Mouse (Mus musculus) spleen, postnatal 14 days (tissue): ENCODE measurements at regions not wholly inside any gene's neighbourhood (a gene's known extent, or its start where the extent isn't known, plus 50 kb on each side); places are given as distances from the start of the nearest gene placed in this dataset.

ENCODE experiments used
- DNase-seq, 2 experiments: peaks; one replicate each; pipeline ENCODE4 v3.0.0; 2021 to 2022; ENCODE audit warnings: low spot score in 2 of 2

DNA sequence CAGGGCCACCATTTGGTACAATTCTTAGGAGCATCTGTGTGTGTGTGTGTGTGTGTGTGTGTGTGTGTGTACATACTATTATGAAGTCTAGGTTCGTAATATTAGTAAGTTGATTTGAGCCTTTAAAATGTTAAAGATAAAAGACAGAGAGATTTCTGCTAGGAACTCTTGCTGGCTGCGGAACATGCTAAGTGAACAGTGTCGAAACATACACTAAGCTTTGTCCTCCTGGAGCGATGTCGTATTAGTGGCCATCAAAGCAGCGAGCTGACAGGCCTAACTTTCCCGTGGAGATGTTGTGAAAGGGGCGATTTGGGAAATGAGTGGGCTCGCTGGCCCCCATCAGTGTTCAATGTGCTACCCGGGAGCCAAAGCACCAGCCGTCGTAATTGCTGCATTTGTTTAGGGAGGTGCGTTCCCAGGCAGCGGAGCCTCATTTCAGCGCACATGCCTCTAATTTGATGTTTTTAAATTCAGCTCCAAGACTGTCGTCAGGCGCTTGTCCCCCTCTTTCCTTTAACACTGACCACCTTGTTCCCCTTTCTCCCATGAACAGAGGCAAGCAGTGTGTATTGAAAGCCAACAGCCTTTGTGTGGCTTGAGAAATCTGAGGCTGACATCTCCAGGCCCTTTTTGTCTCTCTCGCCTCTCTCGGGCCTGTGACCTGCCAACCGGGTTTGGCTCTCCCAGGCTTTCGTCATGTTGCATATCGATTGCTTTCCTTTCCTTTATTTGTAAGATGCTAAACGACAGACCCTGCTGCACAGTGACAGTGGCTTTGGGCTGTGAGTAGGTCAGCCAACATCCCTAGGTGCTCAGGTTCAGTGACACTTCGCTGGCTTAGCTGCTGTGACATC, 426.3 kb downstream of the Sorl1 start:
- DNase-seq = no peak

DNA sequence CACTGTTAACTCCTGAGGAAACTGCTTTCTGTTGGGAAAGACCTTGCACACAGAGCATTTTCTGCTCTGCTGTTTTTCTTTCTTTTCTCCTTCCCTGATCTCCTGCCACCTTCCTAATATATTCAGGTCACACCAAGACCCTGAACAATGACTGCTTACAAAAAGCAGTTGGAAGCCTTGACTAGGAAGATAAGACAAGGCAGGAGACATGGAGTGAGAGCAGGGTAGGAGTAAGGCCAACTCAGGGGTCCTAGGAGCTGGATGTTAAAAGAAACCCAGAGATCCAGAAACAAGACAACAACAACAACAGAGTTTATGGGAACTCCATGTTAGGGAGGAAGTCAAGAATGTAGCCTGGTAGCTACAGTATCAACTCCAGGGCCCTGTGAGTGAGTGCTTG, 426.9 kb downstream of the Sorl1 start:
- no peak for DNase-seq

DNA sequence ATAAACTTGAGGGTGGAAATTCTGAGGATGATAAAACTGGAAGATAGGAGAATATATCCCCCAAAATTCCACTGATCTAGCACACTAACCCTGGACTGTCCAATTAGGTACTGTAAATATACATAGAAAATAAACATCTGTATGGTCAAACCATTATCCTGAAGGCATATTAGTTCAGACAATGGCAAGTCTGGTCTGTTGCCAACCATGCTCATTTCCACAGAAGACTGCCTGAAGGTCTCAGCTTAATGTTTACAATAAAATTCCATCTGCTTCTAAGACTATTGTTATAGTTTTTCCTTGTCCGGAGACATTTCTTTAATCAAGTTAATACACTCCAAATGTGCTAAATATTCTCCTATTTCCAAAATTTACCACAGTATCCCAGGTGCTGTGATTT, 441.2 kb downstream of the Sorl1 start:
- no peak for DNase-seq

DNA sequence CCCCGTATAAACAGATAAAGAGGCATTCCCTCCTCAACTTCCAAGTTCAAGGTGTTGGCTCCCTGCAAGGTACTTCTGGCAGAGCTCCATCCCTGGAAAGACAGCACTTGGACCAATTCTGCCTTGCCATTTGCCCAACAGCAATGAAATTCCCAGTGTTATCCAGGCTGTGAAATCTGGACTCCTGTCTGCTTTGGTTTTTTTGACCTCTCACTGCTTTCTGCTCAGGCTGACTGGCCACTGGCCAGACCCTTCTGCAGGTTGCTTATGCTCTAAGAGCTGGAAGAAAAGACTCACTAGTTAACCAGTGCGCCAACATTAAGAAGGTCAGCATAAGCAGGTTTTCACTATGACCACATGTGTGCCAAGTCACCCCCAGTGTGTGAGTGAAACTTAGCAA, 448.4 kb downstream of the Sorl1 start:
- no peak for DNase-seq

DNA sequence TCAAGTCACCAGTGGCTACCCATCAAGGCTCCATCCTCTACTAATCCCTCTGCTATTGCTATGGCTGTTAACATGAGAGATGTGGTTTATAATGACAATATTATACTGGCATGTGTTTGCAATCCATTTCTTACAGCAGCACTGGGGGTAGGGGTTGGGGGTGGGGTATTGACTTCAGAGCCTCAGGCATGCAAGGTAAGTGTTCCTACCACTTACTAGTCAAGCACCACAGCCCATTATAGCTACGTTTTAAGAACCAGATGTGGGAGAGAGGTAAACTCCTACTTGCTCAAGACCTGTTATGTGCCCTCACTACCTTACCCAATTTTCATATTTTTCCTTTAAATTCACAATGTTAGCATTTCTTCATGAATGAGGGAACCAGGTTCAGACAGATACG, 451.1 kb downstream of the Sorl1 start:
- no peak for DNase-seq

DNA sequence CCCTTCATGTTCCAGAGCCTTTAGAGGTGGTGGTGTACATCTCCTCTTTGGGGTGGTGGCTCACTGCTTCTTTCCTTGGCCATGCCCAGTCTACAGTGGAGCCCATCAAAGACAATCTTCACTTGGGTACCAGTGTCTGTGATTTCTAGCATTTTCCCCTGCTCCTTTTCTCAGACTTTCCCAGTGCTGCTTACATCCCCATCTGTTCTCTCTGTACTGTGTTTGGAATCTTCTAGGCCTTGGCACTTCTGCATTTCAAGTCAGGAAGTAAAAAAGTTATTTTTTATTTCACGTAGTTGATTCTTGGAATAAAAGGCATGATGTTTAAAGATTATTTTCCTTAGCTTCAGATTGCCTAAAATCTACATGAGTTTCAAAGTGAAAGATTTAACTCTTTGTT, 455.4 kb downstream of the Sorl1 start:
- DNase-seq = no peak

DNA sequence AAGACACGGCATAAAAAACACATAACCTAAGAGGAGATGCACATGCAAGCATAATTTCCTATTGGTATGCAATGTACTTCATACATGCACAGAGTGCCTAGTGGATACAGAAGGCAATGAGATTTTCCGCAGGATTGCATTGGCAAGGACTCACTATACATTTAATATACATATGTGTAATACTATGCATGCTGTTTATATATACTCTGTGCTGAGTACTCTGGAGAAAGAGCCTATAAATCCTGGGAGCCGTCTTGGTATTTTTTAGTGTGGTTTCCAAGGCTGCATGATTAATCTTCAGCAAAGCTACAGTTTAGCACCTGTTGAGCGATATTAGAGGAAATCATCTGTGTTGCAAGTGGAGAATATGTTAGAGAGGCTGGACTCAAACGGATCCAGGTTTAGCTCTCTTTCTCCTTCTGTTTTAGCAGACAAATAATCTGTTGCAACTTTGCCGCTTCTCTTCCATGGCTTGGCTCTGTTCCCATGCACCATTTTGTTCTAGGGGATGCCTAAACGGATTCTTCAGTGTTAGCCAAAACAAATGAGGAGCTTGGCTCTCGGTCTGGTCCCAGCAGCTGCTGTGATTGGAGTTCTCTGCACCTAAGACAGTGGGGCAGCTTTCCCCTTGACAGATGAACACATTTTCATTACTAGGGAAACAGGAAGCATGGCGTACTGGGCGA, 459.0 kb downstream of the Sorl1 start:
- no peak for DNase-seq

DNA sequence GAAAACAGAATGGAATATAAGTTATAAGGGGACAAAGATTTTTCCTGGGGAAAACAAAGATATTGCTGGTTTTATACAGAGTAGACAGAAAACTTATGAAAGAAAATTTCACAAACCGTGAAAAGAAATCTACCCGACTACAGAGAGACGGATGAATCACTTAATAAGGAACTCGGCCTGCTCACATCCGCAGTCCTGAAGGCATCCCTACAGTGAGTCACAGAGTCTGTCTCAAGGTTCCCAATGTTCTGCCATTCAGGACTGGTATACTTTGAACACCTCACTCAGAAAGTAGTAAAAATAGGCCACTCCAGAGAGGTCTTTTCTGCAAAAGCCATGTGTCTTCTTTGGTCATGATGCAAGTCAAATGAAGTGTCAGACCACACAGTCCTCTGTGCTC, 463.5 kb downstream of the Sorl1 start:
- DNase-seq = no peak

DNA sequence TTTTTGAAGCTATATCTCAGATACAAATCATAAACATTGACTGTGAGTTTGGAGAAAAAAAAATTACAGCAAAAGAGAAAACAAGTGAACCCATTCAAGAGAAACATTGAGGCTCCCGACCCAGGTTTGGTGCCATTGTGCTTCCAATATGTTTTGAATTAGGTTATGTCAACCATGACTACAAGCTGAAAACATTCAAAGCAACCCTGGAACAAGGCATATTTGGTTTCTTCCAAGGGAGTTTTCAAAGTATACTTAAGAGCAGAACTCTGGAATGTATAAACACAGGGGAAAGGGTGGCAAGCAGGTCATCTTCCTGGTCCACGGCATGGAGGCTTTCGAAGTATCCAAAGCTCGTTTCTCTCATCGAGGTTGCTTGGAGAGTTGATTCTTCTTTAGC, 464.1 kb downstream of the Sorl1 start:
- no peak for DNase-seq

DNA sequence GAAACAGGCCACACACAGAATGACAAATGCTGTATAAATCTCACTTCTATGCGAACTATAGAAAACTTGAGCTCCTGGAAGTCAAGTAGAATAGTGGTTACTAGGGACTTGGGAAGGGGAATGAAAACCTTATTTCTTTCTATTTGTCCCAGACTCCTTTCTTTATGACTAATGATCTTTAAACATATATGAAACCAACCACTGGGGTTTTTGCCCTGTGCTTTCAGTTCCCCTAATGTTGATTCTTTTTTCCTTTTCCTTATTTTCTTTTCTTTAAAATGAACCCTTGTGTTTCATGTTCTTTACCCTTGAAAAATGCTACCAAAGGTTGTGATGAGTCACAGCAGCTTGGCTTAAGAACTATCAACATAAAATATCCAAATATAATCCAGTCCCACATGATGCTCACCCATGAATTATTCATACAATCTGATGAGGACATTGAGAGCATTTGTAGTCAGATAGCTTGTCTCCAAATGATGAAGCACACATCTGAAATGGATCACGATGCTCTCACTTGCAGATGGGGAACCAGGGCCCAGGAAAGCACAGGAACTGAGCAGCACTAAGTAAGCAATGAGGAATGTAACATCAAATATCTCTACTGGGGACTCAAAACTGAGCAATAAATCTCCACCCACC, 470.2 kb upstream of the Ubash3b start:
- no peak for DNase-seq

DNA sequence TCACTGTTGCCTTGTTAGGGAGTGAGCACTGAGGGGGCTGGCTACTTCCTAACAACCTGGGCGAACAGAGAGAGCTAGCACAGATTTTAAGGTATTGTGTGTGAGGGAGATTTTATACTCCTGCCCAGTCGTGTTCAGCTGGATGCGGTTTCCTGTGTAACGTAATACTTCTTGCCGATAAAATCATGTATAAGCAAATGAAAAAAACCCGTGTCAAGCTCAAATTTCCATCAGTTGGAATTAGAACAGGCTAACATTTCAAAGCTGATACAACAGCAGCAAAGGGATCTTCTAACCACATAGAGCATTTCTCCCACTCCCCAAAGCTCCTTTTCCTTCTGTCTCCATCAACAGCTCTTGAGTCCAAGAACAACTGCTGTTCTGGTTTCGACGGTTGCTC, 459.8 kb upstream of the Ubash3b start:
- no peak for DNase-seq

DNA sequence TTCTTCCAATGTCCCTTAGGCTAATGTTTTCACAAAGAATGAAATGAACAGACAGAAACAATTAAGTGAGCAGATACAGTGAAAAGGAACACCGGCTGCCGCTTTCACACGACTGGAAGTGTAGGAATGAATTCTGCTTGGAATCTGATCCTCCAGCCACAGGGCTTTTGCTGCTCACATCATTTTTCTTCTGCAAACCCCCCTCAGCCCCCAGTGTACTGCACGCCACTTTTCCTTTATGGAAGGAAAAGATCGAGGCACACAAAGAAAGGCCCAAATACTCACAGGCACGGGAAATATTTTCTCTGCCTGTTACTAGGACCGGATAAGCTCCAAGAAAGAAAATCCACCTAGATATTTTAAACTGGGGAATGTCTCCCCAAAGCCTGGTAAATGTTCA, 452.5 kb upstream of the Ubash3b start:
- DNase-seq = no peak

DNA sequence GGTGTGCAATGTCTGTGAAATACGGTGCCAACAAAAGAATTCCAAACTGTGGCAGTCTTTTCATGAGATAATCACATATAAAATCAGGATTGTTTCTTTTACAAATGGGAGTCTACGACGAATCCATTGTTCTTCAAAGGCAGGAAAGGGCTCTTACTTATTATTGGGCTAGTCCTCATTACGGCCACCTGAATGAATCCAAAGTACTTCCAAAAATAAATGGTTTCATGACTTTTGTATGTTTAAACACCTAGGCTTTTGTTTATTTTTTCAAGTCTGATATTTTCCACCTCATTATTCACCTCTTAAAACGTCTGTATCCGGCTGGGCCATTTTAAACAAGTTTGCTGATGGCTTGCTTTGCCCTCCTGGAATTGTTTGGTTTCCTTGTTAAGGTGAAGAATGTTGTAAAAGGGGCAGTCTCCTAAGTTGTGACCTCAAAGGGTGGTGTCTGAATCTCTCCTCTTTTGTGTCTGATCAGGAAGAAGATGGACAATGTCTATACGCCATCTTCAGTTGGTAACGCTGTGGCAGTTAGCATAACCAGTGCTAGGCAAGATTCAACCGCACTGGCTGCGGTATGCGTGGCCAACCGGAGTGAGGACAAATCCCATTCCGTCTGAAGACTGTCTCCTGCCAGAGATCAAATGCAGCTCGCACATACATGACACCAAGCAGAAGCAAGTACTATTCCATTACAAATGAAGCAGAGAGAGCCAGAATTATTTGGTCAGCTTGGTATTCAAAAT, 451.5 kb upstream of the Ubash3b start:
- no peak for DNase-seq

DNA sequence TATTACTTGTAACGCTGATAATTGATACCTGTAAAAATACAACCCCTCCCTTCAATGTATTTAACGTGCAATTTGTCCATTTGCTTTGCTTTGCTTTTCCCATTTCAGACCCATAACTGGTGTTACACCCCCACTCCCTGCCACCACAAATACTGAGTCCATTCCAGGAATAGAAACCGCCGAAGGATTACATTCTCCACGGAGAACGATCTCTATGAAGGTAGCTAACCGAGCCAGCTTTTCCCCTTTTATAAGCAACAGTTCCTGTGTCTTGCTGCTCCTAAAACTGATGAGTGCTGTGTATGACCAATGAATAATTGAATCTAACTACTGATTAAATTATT, 450.9 kb upstream of the Ubash3b start:
- DNase-seq = no peak

DNA sequence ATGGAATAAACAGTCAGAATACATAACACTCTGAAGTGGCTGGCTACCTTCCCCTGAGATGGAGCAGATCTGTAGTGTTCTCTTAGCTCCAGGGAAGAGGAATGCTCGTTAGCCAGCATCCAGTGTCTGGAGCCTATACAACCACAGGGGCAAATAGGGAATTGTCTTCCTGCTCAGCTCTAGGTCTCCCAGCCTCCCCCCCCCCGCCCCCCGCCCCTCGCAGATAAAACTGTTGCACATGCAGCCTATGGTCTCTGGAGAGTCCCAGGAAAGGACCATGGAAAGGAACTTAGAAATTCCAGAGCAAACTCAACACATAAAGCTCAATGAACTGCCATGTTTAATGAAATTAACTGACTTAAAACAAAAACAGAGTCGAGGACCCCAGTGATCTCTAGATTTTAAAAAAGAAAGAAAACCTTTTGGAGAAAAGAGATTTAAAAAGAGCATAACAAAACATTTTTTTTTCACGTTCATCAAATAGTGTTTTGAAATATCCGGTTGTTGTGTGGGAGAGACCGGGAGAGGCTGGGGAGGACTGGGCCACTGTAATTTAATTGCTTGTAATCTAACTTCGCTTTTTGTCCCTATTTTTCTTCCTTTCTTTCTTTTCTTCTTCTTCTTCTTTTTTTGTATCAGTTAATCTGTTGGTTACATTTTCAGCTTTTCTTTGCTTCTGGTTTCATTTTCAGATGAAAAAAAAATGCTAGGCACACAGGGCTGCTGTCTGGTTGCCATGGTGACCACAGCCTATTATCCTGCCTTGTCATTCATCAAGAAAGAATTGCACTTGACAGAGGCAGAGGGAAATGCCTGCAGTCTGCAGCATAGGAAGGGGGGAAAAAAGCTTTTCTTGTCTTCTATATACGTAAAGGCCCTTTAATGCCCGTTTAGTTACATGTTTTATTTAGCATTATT, 450.3 kb upstream of the Ubash3b start:
- no peak for DNase-seq

DNA sequence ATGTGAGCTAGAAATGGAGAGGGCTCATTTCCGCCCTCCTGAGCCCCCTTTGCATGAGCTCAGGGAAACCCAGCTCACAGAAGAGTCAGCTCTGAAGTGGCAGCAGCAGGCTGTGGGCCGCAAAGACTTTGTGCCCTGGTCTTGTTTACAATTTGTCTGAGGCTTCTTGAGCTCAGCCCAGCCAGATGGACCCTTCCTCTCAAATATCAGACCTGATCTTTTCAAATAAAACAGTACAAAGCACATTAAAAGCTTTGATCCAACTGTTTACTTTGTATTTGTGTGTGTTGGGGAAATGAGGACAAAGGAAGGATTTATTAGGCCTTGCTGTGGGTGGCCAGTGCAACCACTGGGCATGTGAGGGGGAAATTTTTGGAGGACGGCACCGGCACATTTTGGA, 448.9 kb upstream of the Ubash3b start:
- DNase-seq = no peak

DNA sequence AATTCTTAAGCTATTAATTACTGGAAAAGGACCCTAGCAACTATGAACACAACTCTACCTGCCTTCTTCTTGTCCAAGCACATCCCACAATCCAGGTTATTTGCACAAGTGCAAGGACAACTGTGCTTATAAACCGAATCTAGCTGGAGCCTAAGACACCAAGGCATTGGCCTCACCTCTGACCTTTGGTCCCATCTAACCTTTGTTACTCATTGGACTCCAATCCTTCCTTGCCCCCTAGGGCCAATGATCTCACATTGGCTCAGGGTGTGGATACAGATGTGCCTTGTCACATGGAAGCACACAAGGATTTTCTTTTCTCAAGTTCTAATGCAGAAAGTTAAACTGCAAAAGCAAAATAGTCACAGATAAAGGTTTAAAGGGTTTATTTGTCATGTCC, 444.6 kb upstream of the Ubash3b start:
- DNase-seq = no peak

DNA sequence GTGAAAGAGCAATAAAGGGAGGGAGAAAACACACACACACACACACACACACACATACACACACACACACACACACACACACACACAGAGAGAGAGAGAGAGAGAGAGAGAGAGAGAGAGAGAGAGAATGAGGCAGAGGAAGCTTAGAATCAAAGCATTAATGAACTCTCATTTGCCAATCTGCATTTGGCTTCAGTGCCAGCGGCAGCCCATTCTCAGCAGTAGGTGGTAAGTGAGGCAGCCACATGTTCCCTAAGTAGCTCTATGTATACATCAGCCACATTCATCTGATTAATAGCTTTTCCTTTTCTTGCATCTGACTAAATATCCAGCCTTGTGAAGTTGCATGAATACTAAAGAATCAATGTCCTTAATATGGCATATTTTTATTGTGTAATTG, 443.4 kb upstream of the Ubash3b start:
- DNase-seq = no peak

DNA sequence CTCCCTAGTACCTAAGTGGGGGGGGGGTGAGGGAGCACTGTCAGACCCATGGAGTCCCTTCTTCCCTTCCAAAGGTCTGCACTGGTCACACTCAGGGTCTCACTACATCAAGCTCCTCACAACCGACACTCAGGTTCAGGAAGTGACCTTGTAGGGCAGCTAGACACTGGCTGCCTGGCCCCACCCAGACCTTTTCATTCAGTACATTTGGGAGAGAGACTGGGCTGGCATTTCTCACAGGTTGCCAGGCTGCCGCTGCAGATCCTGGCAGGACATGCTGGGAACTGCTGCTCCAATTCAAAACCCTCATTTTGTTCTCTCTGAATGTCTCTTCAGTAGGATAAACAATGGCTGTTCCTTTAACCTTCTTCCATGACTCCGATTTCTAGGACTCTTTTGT, 439.3 kb upstream of the Ubash3b start:
- DNase-seq = no peak

DNA sequence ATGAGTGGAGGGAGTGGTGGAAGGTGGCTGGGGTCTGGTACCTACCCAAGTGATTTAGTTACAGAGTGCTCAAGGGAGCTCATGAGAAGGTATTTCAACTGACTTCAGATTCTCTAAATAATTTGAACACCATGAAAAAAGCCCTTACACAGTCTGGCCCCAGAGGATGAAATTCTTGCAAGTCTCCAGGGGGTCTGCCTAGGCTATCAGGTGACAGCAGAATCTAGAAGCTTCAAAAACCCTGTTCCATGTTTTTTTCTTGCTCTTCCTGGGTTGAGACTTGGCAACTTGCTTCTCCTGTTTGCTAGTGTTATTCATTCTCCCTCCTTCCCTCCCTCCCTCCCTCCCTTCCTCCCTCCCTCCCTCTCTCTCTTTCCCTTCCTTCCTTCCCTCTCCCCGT, 438.4 kb upstream of the Ubash3b start:
- no peak for DNase-seq

DNA sequence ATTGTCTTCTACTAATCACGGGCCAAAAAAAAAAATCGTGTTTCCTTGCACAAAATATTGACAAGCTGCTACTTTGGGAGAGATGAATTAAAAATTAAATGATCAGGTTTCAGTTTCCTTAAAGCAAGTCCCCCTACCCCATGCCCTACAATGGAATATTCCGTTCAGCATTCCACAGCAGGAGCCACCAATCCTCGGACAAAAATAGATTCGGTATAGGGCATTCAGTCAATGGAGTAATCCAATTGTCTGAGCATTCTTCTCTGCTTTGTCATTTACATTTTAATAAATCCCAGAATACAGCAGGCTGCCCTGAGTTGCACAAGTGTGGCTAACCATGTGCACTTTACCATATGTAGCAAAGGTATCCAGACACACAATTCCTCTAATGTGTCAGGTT, 434.3 kb upstream of the Ubash3b start:
- no peak for DNase-seq
